Mouse (Mus musculus) cerebellum, adult 2 months (tissue): ENCODE data around the gene Nfyb. TPM values are rescaled to one million over a fixed set of nuclear protein-coding genes. Genes with fewer than 3 reads are reported as not detected.

Experiments used
- DNase-seq, 2 experiments: peaks; one replicate each; pipeline ENCODE4 v3.0.0; 2021
- H3K27ac ChIP-seq: fragments of 200-500 bp; 2 replicates; pipeline ENCODE4 v1.5.1; 2012; ENCODE audit warnings: low read length, control low read depth, inconsistent platforms; ENCODE audit not compliant: insufficient read depth
- H3K27me3 ChIP-seq: fragments of 200-500 bp; 2 replicates; pipeline ENCODE4 v1.6.1; 2012; ENCODE audit warnings: inconsistent platforms, mild to moderate bottlenecking, low read length, moderate library complexity; ENCODE audit not compliant: control insufficient read depth, insufficient read depth
- H3K4me1 ChIP-seq: fragments of 200-500 bp; 2 replicates; pipeline ENCODE4 v1.6.1; 2011; ENCODE audit warnings: low read length; ENCODE audit not compliant: control insufficient read depth, insufficient read depth
- H3K4me3 ChIP-seq: fragments of 200-500 bp; replicated peaks from 2 replicates; pipeline ENCODE3; 2011; ENCODE audit warnings: mild to moderate bottlenecking, low read depth, low read length, control low read depth; ENCODE audit not compliant: insufficient read depth
- CTCF ChIP-seq: fragments of 200-500 bp; IDR thresholded peaks from 2 replicates; pipeline ENCODE4 v1.5.1; 2011; ENCODE audit warnings: low read depth, mild to moderate bottlenecking, control low read depth, low read length, moderate library complexity, borderline replicate concordance; ENCODE audit not compliant: insufficient read depth
- POLR2A ChIP-seq: fragments of 200-500 bp; IDR thresholded peaks from 2 replicates; pipeline ENCODE4 v1.6.1; 2011; ENCODE audit warnings: low read length, control low read depth, borderline replicate concordance; ENCODE audit not compliant: insufficient read depth
- WGBS: fragments of 180-500 bp; shearing (Covaris S2); methylation state at CpG from one replicate; pipeline ENCODE4 v1.1.7; 2018; 5-methylcytosine and 5-hydroxymethylcytosine counted together
- polyA plus RNA-seq: library from polyadenylated mRNA; depleted of rRNA; stranded (reverse); fragments of >200 nt; gene quantifications from 2 replicates; pipeline ENCODE4 v1.2.3, GENCODE M21; 2012; rRNA removed

The Nfyb gene
- 28.7 and 31.8 TPM in 2 replicates for polyA plus RNA-seq

- TF ChIP-seq CTCF (no peak), POLR2A (peak; percentile 80)
- H3K27ac ChIP-seq, result peak within 1 kb of the TSS; percentile 95
- peaks cover 17% of the 10 kb centered on the region for H3K4me1 ChIP-seq
- WGBS, result 2% methylated on average over 67 of the region's 68 CpGs
- DNase-seq, result peak; percentile 97 to 98
- H3K4me3 ChIP-seq, result peak within 1 kb of the TSS; percentile 77
- no peaks in the 10 kb centered on the region for H3K27me3 ChIP-seq
Measured at GRCm38 (mm10) chr10:82763840-82764631, at the start of gene Nfyb. Nfyb (minus strand) TSS chr10:82764144.

DNA sequence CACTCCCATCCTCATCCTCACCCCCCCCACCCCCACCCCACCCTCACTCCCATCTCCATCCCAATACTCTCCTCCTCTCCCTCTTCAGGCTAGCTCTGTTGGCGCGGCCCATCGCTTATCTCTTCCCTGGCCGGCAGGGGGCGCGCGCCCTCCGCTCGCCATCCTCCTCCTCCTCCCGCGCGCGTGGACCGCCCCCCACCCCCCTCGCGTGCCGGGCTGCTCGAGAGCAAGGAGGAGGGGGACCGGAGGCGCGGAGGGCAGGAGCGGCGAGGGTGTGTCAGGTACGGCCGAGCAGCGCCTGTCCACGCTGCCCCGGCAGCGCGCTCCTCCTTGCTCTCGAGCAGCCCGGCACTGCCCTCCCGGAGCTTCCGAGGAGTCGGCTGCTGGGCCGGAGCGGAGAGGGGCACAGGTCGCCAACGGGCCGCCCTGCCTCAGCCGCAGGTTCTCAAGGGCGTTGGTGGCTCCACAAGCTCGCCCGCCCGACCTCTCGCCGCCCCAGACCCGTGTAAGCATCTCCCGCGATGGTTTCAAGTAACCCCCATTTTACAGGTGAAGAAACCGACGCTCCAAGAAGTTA is 48.0 kb upstream of the Nfyb start:
- Histone ChIP-seq H3K4me3 (peak overlapping the region; percentile 52), H3K27me3 (no peaks in the 10 kb centered on the region)
- 6% methylated on average over 46 of the region's 52 CpGs for WGBS

DNA sequence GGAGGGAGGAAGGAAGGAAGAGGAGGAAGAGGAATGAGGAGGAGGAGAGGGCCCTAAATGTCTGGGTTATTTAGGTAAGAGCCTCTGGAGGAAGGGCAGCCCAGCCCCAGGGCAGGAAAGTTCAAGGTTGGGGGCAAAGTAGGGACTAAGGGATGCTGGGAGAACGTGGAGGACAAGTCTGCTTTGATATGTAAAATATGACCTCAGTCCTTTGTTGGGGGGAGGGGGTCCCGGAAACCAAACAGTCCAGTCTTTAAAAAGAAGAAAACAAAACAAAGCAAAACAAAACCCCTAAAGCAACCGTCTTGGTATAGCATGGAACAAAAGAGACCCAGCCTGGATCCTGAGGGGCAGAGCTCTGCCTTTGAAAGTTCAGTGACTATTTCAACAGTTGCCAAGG is 45.4 kb upstream of the Nfyb start:
- H3K27me3 ChIP-seq, result no peaks in the 10 kb centered on the region
- TF ChIP-seq POLR2A (no peak), CTCF (no peak)
- no peaks in the 10 kb centered on the region; the same call in 1 of the 2 replicates for H3K4me1 ChIP-seq
- 47% methylated on average over 3 of the region's 3 CpGs for WGBS
- H3K4me3 ChIP-seq, result no peak overlapping the region
- no peak overlapping the region for H3K27ac ChIP-seq
- no peak for DNase-seq

More for the DNA sequence above, 48.0 kb upstream of the Nfyb start:
- Histone ChIP-seq H3K27ac (no peak overlapping the region), H3K4me1 (no peaks in the 10 kb centered on the region; the same call in 1 of the 2 replicates)
- TF ChIP-seq CTCF (peak; percentile 63), POLR2A (no peak)
- peak; percentile 74 to 76 for DNase-seq

- Histone ChIP-seq H3K4me1 (no peaks in the 10 kb centered on the region; the same call in 1 of the 2 replicates), H3K27me3 (no peaks in the 10 kb centered on the region), H3K27ac (no peak overlapping the region), H3K4me3 (no peak overlapping the region)
- TF ChIP-seq POLR2A (no peak), CTCF (no peak)
- DNase-seq, result no peak
- WGBS, result 85% methylated on average over 8 of the region's 8 CpGs
Measured at GRCm38 (mm10) chr10:82808891-82809290, 44.9 kb upstream of the Nfyb start.

DNA sequence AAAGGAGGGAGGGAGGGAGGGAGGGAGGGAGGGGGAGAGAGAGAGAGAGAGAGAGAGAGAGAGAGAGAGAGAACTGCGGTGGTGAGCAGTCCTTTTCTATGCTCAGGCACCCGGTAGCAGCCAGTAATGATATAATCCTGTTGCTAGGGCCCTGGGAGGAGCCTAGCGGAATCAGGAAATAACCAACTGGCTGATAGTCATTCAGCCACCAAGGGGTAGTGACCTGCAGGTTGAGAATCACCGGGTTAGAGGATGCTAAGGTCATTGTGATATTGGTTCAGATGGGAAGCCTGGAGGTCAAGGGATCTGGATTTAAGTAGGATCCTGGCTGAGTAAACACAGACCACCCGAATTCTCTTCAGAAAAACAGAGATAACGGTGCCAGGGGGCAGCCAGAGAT is 44.2 kb upstream of the Nfyb start:
- TF ChIP-seq CTCF (no peak), POLR2A (no peak)
- Histone ChIP-seq H3K27ac (no peak overlapping the region), H3K4me1 (no peaks in the 10 kb centered on the region; the same call in 1 of the 2 replicates), H3K4me3 (no peak overlapping the region), H3K27me3 (no peaks in the 10 kb centered on the region)
- 66% methylated on average over 6 of the region's 6 CpGs for WGBS
- DNase-seq, result no peak

GRCm38 (mm10) chr10:82807238-82807637 is 43.3 kb upstream of the Nfyb start:
- Histone ChIP-seq H3K27me3 (no peaks in the 10 kb centered on the region), H3K4me3 (no peak overlapping the region), H3K27ac (no peak overlapping the region), H3K4me1 (no peaks in the 10 kb centered on the region; the same call in 1 of the 2 replicates)
- peak in 1 of 2 experiments; percentile 20 for DNase-seq
- WGBS, result 28% methylated on average over 7 of the region's 7 CpGs
- no peak for TF ChIP-seq CTCF
- TF ChIP-seq POLR2A, result no peak

DNA sequence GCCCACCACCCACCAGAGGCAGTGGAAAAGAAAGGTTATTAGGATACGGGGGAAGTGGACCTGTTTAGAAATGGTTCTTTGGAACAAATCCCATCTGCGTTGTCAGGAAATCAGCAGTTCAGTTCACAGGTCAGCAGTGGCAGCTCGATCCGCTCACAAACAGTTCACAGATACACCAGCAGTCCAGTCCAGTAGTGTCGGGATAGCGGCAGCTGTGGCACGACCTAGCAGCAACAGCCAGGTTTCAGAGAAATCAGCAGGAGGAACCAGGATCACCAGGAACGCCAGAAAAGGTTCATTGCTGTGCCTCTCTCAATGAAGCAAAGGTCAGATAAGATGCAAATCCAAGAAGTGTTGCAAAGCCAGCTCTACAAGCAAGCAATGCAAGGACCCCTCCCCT is 42.5 kb upstream of the Nfyb start:
- TF ChIP-seq POLR2A (no peak), CTCF (no peak)
- DNase-seq, result no peak
- WGBS, result 83% methylated on average over 8 of the region's 8 CpGs
- no peaks in the 10 kb centered on the region for H3K27me3 ChIP-seq
- H3K4me1 ChIP-seq, result no peaks in the 10 kb centered on the region; the same call in 1 of the 2 replicates
- H3K27ac ChIP-seq, result no peak overlapping the region
- H3K4me3 ChIP-seq, result no peak overlapping the region

- no peaks in the 10 kb centered on the region; the same call in 1 of the 2 replicates for H3K4me1 ChIP-seq
- H3K27me3 ChIP-seq, result no peaks in the 10 kb centered on the region
- no peak overlapping the region for H3K27ac ChIP-seq
- no peak overlapping the region for H3K4me3 ChIP-seq
- 81% methylated on average over 6 of the region's 6 CpGs for WGBS
- no peak for DNase-seq
- TF ChIP-seq CTCF, result no peak
- no peak for TF ChIP-seq POLR2A
Measured at GRCm38 (mm10) chr10:82805111-82805510, 41.2 kb upstream of the Nfyb start.
